Mouse (Mus musculus) cerebellum, postnatal 14 days (tissue): ENCODE data around the gene Cckbr.

ENCODE experiments used
- DNase-seq, 2 experiments: peaks; one replicate each; pipeline ENCODE4 v3.0.0; 2021; ENCODE audit warnings: mixed read lengths in 2 of 2

Gene Cckbr

GRCm38 (mm10) chr7:105425424-105426043 is at the start of gene Cckbr:
Gene Cckbr (plus strand): TSS chr7:105425731.
- DNase-seq, result peak; percentile 27 to 42

- DNase-seq, result no peak
Measured at GRCm38 (mm10) chr7:105380329-105380728, 45.2 kb upstream of the Cckbr start.

GRCm38 (mm10) chr7:105387696-105388095 is 37.8 kb upstream of the Cckbr start:
- no peak for DNase-seq

GRCm38 (mm10) chr7:105390236-105390635 is 35.3 kb upstream of the Cckbr start:
- DNase-seq, result no peak

GRCm38 (mm10) chr7:105394606-105395005 is 30.9 kb upstream of the Cckbr start:
- DNase-seq, result peak; percentile 37 to 59

GRCm38 (mm10) chr7:105395131-105395820 is 30.3 kb upstream of the Cckbr start:
- DNase-seq, result no peak

GRCm38 (mm10) chr7:105396126-105396525 is 29.4 kb upstream of the Cckbr start:
- DNase-seq, result no peak

- DNase-seq, result no peak
Measured at GRCm38 (mm10) chr7:105399058-105399934, 26.2 kb upstream of the Cckbr start.

- DNase-seq, result peak; percentile 100
Measured at GRCm38 (mm10) chr7:105399935-105400624, 25.5 kb upstream of the Cckbr start, which contains the start of gene Fam160a2. Gene Fam160a2 (minus strand): TSS chr7:105400054.

- DNase-seq, result no peak
Measured at GRCm38 (mm10) chr7:105404268-105404667, 21.3 kb upstream of the Cckbr start, which contains the start of gene Cnga4. Gene Cnga4 (plus strand): TSS chr7:105404568.

- no peak for DNase-seq
Measured at GRCm38 (mm10) chr7:105406322-105406721, 19.2 kb upstream of the Cckbr start.

GRCm38 (mm10) chr7:105411874-105412632 is 13.5 kb upstream of the Cckbr start:
- DNase-seq, result peak; percentile 90 to 94

GRCm38 (mm10) chr7:105414385-105414784 is 11.1 kb upstream of the Cckbr start:
- DNase-seq, result no peak

- no peak for DNase-seq
Measured at GRCm38 (mm10) chr7:105416529-105416928, 9.0 kb upstream of the Cckbr start.

- no peak for DNase-seq
Measured at GRCm38 (mm10) chr7:105418106-105418505, 7.4 kb upstream of the Cckbr start.

GRCm38 (mm10) chr7:105420903-105421302 is 4.6 kb upstream of the Cckbr start:
- no peak for DNase-seq

- DNase-seq, result no peak
Measured at GRCm38 (mm10) chr7:105424368-105424767, 1.2 kb upstream of the Cckbr start.

- no peak for DNase-seq
Measured at GRCm38 (mm10) chr7:105426051-105426450, 520 bp downstream of the Cckbr start.

GRCm38 (mm10) chr7:105432058-105432457 is 6.5 kb downstream of the Cckbr start:
- no peak for DNase-seq

- no peak for DNase-seq
Measured at GRCm38 (mm10) chr7:105433859-105434258, 8.3 kb downstream of the Cckbr start.

- no peak for DNase-seq
Measured at GRCm38 (mm10) chr7:105434798-105435197, 9.3 kb downstream of the Cckbr start.
